Mouse (Mus musculus): ENCODE measurements around the gene Crlf1.

Gene Crlf1

GRCm38 (mm10) chr8:70519043-70519442, 26.1 kb downstream of the Crlf1 start:
- DNase-seq (ENCODE audit: low spot score in 2 of 2) = no peak

- no peak for DNase-seq (ENCODE audit: low spot score in 2 of 2)
Measured at GRCm38 (mm10) chr8:70519606-70520005, 26.6 kb downstream of the Crlf1 start.

GRCm38 (mm10) chr8:70522592-70523403, 29.8 kb downstream of the Crlf1 start:
- peak; percentile 87 to 93 for DNase-seq (ENCODE audit: low spot score in 2 of 2)

GRCm38 (mm10) chr8:70527111-70527511, 34.2 kb downstream of the Crlf1 start:
- no peak for DNase-seq (ENCODE audit: low spot score in 2 of 2)

- DNase-seq (ENCODE audit: low spot score in 2 of 2) = peak; percentile 99 to 100
Measured at GRCm38 (mm10) chr8:70527512-70528181, 34.7 kb downstream of the Crlf1 start, which contains the start of the genes Fkbp8 and Kxd1. Fkbp8 (plus strand) TSS chr8:70527724. Kxd1 (minus strand) TSS chr8:70527956.

- no peak for DNase-seq (ENCODE audit: low spot score in 2 of 2)
Measured at GRCm38 (mm10) chr8:70528182-70528797, 35.3 kb downstream of the Crlf1 start.

- DNase-seq (ENCODE audit: low spot score in 2 of 2) = no peak
Measured at GRCm38 (mm10) chr8:70529299-70529698, 36.3 kb downstream of the Crlf1 start.

- no peak for DNase-seq (ENCODE audit: low spot score in 2 of 2)
Measured at GRCm38 (mm10) chr8:70529741-70530161, 36.8 kb downstream of the Crlf1 start.

- no peak for DNase-seq (ENCODE audit: low spot score in 2 of 2)
Measured at GRCm38 (mm10) chr8:70530314-70530713, 37.4 kb downstream of the Crlf1 start.

- DNase-seq (ENCODE audit: low spot score in 2 of 2) = no peak
Measured at GRCm38 (mm10) chr8:70534281-70534680, 41.3 kb downstream of the Crlf1 start.

- no peak for DNase-seq (ENCODE audit: low spot score in 2 of 2)
Measured at GRCm38 (mm10) chr8:70535221-70535620, 42.3 kb downstream of the Crlf1 start.

GRCm38 (mm10) chr8:70535701-70536100, 42.7 kb downstream of the Crlf1 start:
- no peak for DNase-seq (ENCODE audit: low spot score in 2 of 2)

- no peak for DNase-seq (ENCODE audit: low spot score in 2 of 2)
Measured at GRCm38 (mm10) chr8:70538024-70538579, 45.1 kb downstream of the Crlf1 start.

GRCm38 (mm10) chr8:70538633-70539076, 45.7 kb downstream of the Crlf1 start:
- peak; percentile 96 to 99 for DNase-seq (ENCODE audit: low spot score in 2 of 2)

- peak; percentile 99 for DNase-seq (ENCODE audit: low spot score in 2 of 2)
Measured at GRCm38 (mm10) chr8:70539077-70539813, 46.3 kb downstream of the Crlf1 start, which contains the start of gene Ell. Ell (plus strand) TSS chr8:70539457.

- DNase-seq (ENCODE audit: low spot score in 2 of 2) = no peak
Measured at GRCm38 (mm10) chr8:70540013-70540506, 47.1 kb downstream of the Crlf1 start.

GRCm38 (mm10) chr8:70540507-70541071, 47.6 kb downstream of the Crlf1 start:
- no peak for DNase-seq (ENCODE audit: low spot score in 2 of 2)

GRCm38 (mm10) chr8:70541081-70541480, 48.1 kb downstream of the Crlf1 start:
- DNase-seq (ENCODE audit: low spot score in 2 of 2) = no peak

GRCm38 (mm10) chr8:70544200-70544687, 51.3 kb downstream of the Crlf1 start:
- no peak for DNase-seq (ENCODE audit: low spot score in 2 of 2)

GRCm38 (mm10) chr8:70546412-70546811, 53.5 kb downstream of the Crlf1 start:
- no peak for DNase-seq (ENCODE audit: low spot score in 2 of 2)

- DNase-seq (ENCODE audit: low spot score in 2 of 2) = no peak
Measured at GRCm38 (mm10) chr8:70547762-70548161, 54.8 kb downstream of the Crlf1 start.

All from frontal cortex, postnatal 25 days (tissue).